Mouse (Mus musculus) midbrain, embryonic 15.5 days (tissue): ENCODE measurements at regions not wholly inside any gene's neighbourhood (a gene's known extent, or its start where the extent isn't known, plus 50 kb on each side); places are given as distances from the start of the nearest gene placed in this dataset.

Experiments
- ATAC-seq: fragments of 200-750 bp; cut with Nextera tagmentation; replicated peaks from 2 replicates; pipeline ENCODE4 v1.8.0; 2017; ENCODE audit warnings: moderate TSS enrichment
- H3K27ac ChIP-seq: fragments of 300-500 bp; sonication (generic); 2 replicates; pipeline ENCODE4 v1.5.1; 2015; ENCODE audit warnings: mild to moderate bottlenecking, inconsistent platforms
- H3K27me3 ChIP-seq: fragments of 300-500 bp; sonication (generic); replicated peaks from 2 replicates; pipeline ENCODE4 v1.6.1; 2015; ENCODE audit warnings: inconsistent platforms
- H3K36me3 ChIP-seq: fragments of 300-500 bp; sonication (generic); replicated peaks from 2 replicates; pipeline ENCODE4 v1.6.1; 2015; ENCODE audit warnings: inconsistent platforms
- H3K4me1 ChIP-seq: fragments of 300-500 bp; sonication (generic); 2 replicates; pipeline ENCODE4 v1.6.1; 2015; ENCODE audit warnings: inconsistent platforms
- H3K4me2 ChIP-seq: fragments of 300-500 bp; sonication (generic); 2 replicates; pipeline ENCODE4 v1.6.1; 2015; ENCODE audit warnings: inconsistent platforms, mild to moderate bottlenecking, moderate library complexity
- H3K4me3 ChIP-seq: fragments of 300-500 bp; sonication (generic); 2 replicates; pipeline ENCODE4 v1.5.1; 2015; ENCODE audit warnings: mild to moderate bottlenecking, inconsistent platforms
- H3K9ac ChIP-seq: fragments of 300-500 bp; sonication (generic); 2 replicates; pipeline ENCODE4 v1.6.1; 2015; ENCODE audit warnings: mild to moderate bottlenecking, inconsistent platforms
- H3K9me3 ChIP-seq: fragments of 300-500 bp; sonication (generic); 2 replicates; pipeline ENCODE4 v1.6.1; 2016; ENCODE audit warnings: inconsistent platforms
- WGBS: fragments of 180-500 bp; shearing (Covaris S2); methylation state at CpG from one replicate; pipeline ENCODE4 v1.1.7; 2015; ENCODE audit warnings: mixed read lengths; 5-methylcytosine and 5-hydroxymethylcytosine counted together

- no peak for ATAC-seq
- Histone ChIP-seq H3K4me2 (no peak overlapping the region), H3K4me3 (no peak overlapping the region), H3K27me3 (no peaks in the 10 kb centered on the region), H3K27ac (no peak overlapping the region), H3K4me1 (peaks cover 15% of the 10 kb centered on the region), H3K9me3 (no peaks in the 10 kb centered on the region), H3K36me3 (no peaks in the 10 kb centered on the region), H3K9ac (no peak overlapping the region)
- 74% methylated on average over 2 of the region's 2 CpGs for whole genome bisulfite sequencing
Measured at GRCm38 (mm10) chr15:36719241-36719640, 288.3 kb downstream of the Zfp706 start.

- 84% methylated on average over 6 of the region's 6 CpGs for WGBS
Measured at GRCm38 (mm10) chr15:36717835-36718234, 289.7 kb downstream of the Zfp706 start.

GRCm38 (mm10) chr15:36716686-36717038, 290.9 kb downstream of the Zfp706 start:
- Histone ChIP-seq H3K4me2 (peak overlapping the region; percentile 42; the same call in 1 of the 2 replicates), H3K27me3 (no peaks in the 10 kb centered on the region), H3K36me3 (no peaks in the 10 kb centered on the region), H3K9ac (no peak overlapping the region), H3K9me3 (no peaks in the 10 kb centered on the region), H3K4me3 (no peak overlapping the region), H3K4me1 (peaks cover 9% of the 10 kb centered on the region), H3K27ac (peak overlapping the region; percentile 40)
- no peak for ATAC-seq

More at GRCm38 (mm10) chr15:36717835-36718234, 289.7 kb downstream of the Zfp706 start:
- peaks cover 15% of the 10 kb centered on the region for H3K4me1 ChIP-seq
- no peak overlapping the region for H3K9ac ChIP-seq
- H3K36me3 ChIP-seq, result no peaks in the 10 kb centered on the region
- H3K4me3 ChIP-seq, result no peak overlapping the region
- H3K4me2 ChIP-seq, result no peak overlapping the region
- H3K9me3 ChIP-seq, result no peaks in the 10 kb centered on the region
- no peak for ATAC-seq
- H3K27ac ChIP-seq, result no peak overlapping the region
- no peaks in the 10 kb centered on the region for H3K27me3 ChIP-seq

DNA sequence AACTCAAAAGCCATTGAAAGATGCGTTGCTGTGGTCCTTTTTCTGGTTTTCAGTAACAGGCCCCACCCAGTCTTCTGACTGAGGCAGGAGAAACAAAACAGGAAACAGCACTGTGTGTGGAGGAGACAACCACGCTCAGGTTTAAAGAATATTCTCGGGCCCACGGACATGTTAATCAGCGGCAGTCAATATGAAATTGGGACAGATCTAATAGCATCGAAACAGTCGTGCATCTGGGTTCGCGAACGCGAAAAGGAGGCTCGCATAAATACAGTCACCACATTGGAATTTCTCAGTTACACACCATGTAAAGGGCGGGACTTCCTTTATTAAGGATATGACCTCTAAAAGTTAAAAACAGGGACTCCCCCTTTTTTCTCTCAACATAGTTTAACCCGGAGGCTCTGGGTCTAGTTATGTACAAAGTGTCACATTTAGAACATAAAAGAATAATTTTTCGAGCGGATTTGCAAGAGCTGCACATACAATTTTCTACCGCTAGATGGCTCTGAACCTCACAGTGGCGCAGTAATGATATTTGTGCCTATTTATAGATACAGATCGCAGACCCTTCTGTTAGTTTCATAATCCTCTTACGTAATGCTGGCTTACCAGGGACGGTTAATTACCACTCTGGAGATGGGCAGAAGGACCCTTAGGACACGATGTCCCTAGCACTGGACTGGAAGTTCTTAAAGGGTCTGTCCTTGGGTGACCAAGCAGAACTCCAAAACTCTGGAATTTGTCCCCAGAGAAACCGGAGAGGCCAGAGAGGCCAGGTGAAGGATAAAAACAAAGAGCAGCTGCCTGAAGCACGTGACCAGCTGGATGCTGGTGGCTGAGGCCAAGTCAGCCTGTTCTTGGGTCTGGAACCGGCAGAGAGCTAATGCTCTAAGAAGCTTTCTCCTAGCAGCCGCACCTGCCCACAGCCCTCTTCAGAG, 291.6 kb downstream of the Zfp706 start:
- Histone ChIP-seq H3K27me3 (no peaks in the 10 kb centered on the region), H3K27ac (peak overlapping the region; percentile 40), H3K36me3 (no peaks in the 10 kb centered on the region), H3K9me3 (no peaks in the 10 kb centered on the region), H3K9ac (no peak overlapping the region), H3K4me2 (peak overlapping the region; percentile 42), H3K4me3 (peak overlapping the region; percentile 11; the same call in 1 of the 2 replicates), H3K4me1 (peaks cover 9% of the 10 kb centered on the region)
- WGBS, result 21% methylated on average over 26 of the region's 26 CpGs
- peak; percentile 86 for ATAC-seq

DNA sequence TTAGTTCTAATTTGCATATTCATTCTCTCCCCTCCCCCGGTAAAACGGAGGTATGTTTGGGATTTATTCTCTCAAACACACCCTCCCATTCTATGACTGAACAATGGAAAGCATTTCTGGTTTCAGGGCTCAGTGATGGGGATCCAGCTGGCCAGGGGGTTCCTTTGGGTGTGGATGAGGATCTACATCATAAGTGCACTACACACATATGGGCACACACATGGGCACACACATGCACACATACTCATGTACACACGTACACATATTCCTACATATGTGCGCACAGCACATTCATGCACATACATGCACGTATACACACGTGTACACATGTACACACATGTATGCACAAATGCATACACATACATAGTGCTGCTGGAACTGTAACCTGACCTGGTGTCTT, 292.4 kb downstream of the Zfp706 start:
- 90% methylated on average over 6 of the region's 6 CpGs for WGBS

GRCm38 (mm10) chr15:36709788-36710187, 297.8 kb downstream of the Zfp706 start:
- Histone ChIP-seq H3K4me2 (no peak overlapping the region), H3K27me3 (no peaks in the 10 kb centered on the region), H3K9ac (no peak overlapping the region), H3K4me1 (no peaks in the 10 kb centered on the region), H3K36me3 (no peaks in the 10 kb centered on the region), H3K27ac (no peak overlapping the region), H3K9me3 (no peaks in the 10 kb centered on the region), H3K4me3 (no peak overlapping the region)
- 65% methylated on average over 3 of the region's 3 CpGs for WGBS
- 0 out of 2 replicates have a peak, but pooled peaks have one; percentile 8 for ATAC-seq

More for the DNA sequence above, 292.4 kb downstream of the Zfp706 start:
- no peaks in the 10 kb centered on the region for H3K9me3 ChIP-seq
- no peak overlapping the region for H3K27ac ChIP-seq
- H3K36me3 ChIP-seq, result no peaks in the 10 kb centered on the region
- no peak overlapping the region for H3K4me3 ChIP-seq
- no peak overlapping the region for H3K9ac ChIP-seq
- H3K4me1 ChIP-seq, result peaks cover 9% of the 10 kb centered on the region
- H3K27me3 ChIP-seq, result no peaks in the 10 kb centered on the region
- peak; percentile 13; the same call in 1 of the 2 replicates for ATAC-seq
- H3K4me2 ChIP-seq, result no peak overlapping the region

GRCm38 (mm10) chr15:36708471-36708870, 299.1 kb downstream of the Zfp706 start:
- Histone ChIP-seq H3K4me1 (no peaks in the 10 kb centered on the region), H3K36me3 (no peaks in the 10 kb centered on the region), H3K27me3 (no peaks in the 10 kb centered on the region), H3K4me2 (no peak overlapping the region), H3K27ac (no peak overlapping the region), H3K4me3 (no peak overlapping the region), H3K9ac (no peak overlapping the region), H3K9me3 (no peaks in the 10 kb centered on the region)
- no peak; the same call in 1 of the 2 replicates for ATAC-seq
- 15% methylated on average over 3 of the region's 3 CpGs for WGBS

DNA sequence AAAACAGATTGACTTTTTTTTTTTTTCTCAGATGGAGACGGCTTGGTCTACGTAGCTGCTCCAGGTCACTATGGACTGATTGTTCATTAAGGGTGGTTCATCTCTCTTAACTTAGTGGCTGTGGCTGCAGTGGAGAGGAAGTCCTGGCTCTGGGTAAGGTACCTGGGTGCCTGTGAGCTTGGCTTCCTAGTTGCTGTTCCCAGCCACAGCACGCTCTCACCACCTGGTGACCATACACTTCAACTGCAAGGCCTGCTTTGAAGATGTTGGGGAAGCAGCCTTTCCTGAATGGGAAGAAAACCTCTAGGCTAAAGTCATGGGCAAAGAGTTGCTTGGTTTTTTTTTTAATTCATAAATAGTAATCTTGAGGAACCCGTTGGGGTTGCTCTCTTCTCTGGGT, 301.6 kb downstream of the Zfp706 start:
- ATAC-seq, result 0 out of 2 replicates have a peak, but pooled peaks have one; percentile 61

GRCm38 (mm10) chr15:36705391-36705790, 302.2 kb downstream of the Zfp706 start:
- H3K27me3 ChIP-seq, result no peaks in the 10 kb centered on the region
- H3K4me1 ChIP-seq, result no peaks in the 10 kb centered on the region
- ATAC-seq, result no peak
- no peak overlapping the region for H3K27ac ChIP-seq
- H3K4me2 ChIP-seq, result no peak overlapping the region
- H3K9ac ChIP-seq, result no peak overlapping the region
- no peak overlapping the region for H3K4me3 ChIP-seq
- WGBS, result 58% methylated on average over 2 of the region's 2 CpGs
- H3K9me3 ChIP-seq, result no peaks in the 10 kb centered on the region
- no peaks in the 10 kb centered on the region for H3K36me3 ChIP-seq

More for the DNA sequence above, 301.6 kb downstream of the Zfp706 start:
- Histone ChIP-seq H3K4me2 (no peak overlapping the region), H3K4me3 (no peak overlapping the region), H3K4me1 (no peaks in the 10 kb centered on the region), H3K27ac (no peak overlapping the region), H3K9me3 (no peaks in the 10 kb centered on the region), H3K36me3 (no peaks in the 10 kb centered on the region), H3K9ac (no peak overlapping the region), H3K27me3 (no peaks in the 10 kb centered on the region)
- 60% methylated on average over 4 of the region's 4 CpGs for WGBS

GRCm38 (mm10) chr15:36701846-36702245, 305.7 kb downstream of the Zfp706 start:
- 56% methylated on average over 8 of the region's 8 CpGs for WGBS
- Histone ChIP-seq H3K4me1 (no peaks in the 10 kb centered on the region), H3K9me3 (no peaks in the 10 kb centered on the region), H3K27ac (no peak overlapping the region), H3K4me3 (no peak overlapping the region), H3K9ac (no peak overlapping the region), H3K27me3 (no peaks in the 10 kb centered on the region), H3K4me2 (no peak overlapping the region), H3K36me3 (no peaks in the 10 kb centered on the region)
- no peak for ATAC-seq

GRCm38 (mm10) chr15:36700196-36700595, 307.4 kb downstream of the Zfp706 start:
- Histone ChIP-seq H3K4me2 (no peak overlapping the region), H3K27ac (no peak overlapping the region), H3K4me3 (no peak overlapping the region), H3K4me1 (no peaks in the 10 kb centered on the region; the same call in 1 of the 2 replicates), H3K36me3 (no peaks in the 10 kb centered on the region), H3K27me3 (no peaks in the 10 kb centered on the region), H3K9me3 (no peaks in the 10 kb centered on the region), H3K9ac (no peak overlapping the region)
- ATAC-seq, result no peak
- WGBS, result 82% methylated on average over 5 of the region's 5 CpGs

GRCm38 (mm10) chr15:36695199-36696129, 312.1 kb downstream of the Zfp706 start:
- peak overlapping the region; percentile 38 for H3K4me3 ChIP-seq
- 26% methylated on average over 14 of the region's 14 CpGs for WGBS

More at GRCm38 (mm10) chr15:36695199-36696129, 312.1 kb downstream of the Zfp706 start:
- H3K9me3 ChIP-seq, result no peaks in the 10 kb centered on the region
- 0 out of 2 replicates have a peak overlapping the region, but pooled peaks have one; percentile 15 for H3K9ac ChIP-seq
- peak overlapping the region; percentile 53 for H3K4me2 ChIP-seq
- H3K27ac ChIP-seq, result no peak overlapping the region
- H3K27me3 ChIP-seq, result no peaks in the 10 kb centered on the region
- ATAC-seq, result peak; percentile 92
- no peaks in the 10 kb centered on the region; the same call in 1 of the 2 replicates for H3K4me1 ChIP-seq
- H3K36me3 ChIP-seq, result no peaks in the 10 kb centered on the region
